In the genomic region with DNA sequence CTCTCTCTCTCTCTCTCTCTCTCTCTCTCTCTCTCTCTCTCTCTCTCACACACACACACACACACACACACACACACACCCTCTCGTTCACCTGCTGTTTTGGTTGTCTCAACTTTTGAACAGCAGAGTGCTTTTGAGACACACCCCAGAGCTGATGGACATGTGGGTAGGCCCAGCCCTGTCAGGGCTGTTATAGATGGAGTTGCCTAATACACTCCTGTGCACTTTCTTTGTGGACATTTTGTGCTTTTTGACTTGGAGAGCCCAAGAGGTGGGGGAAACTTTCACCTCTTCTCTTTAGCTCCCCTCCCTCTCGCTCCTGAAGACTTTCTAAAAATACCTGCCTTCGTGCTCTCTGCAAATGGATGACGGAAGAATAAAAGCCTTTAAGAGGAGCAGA, we compare ENCODE assay signal across 25 mouse cellular contexts. TPM values are rescaled to one million over a fixed set of nuclear protein-coding genes. Genes with fewer than 3 reads are reported as not detected.
A peak's percentile ranks its signal among the peaks of the same experiment; 100 is the strongest.
DNase-seq lines count a peak whose midpoint lies in the region; ATAC-seq lines count a peak whose summit lies in the region.
"Had no signal": no experiment of that assay in that cellular context is flagged by ENCODE, and none has a peak within 500 bp of the region (broad histone marks: within the 10 kb centered on the region; RNA-seq: fewer than 3 reads in every experiment).

No protein-coding gene starts in this region.

- H3K9ac ChIP-seq in heart, embryonic 11.5 days (ENCODE audit: low read depth, low read length) = no peak overlapping the region
- H3K9ac ChIP-seq in midbrain, embryonic 16.5 days (ENCODE audit: low read depth, low read length) = no peak overlapping the region
- H3K9ac ChIP-seq in midbrain, embryonic 15.5 days = no peak overlapping the region
- H3K9ac ChIP-seq: hindbrain, embryonic 12.5 days; hindbrain, embryonic 15.5 days had no signal

- no peaks in the 10 kb centered on the region for H3K4me1 ChIP-seq in heart, embryonic 11.5 days (ENCODE audit: control insufficient read depth, insufficient read depth, low read length)
- H3K4me1 ChIP-seq in midbrain, embryonic 16.5 days (ENCODE audit: control insufficient read depth, insufficient read depth, low read length) = peaks cover 22% of the 10 kb centered on the region
- peaks cover 31% of the 10 kb centered on the region for H3K4me1 ChIP-seq in midbrain, embryonic 15.5 days
- H3K4me1 ChIP-seq: heart, embryonic 10.5 days had no signal

- no peak overlapping the region for H3K27ac ChIP-seq in heart, embryonic 11.5 days (ENCODE audit: low read depth, low read length)
- H3K27ac ChIP-seq in midbrain, embryonic 16.5 days (ENCODE audit: low read length) = peak overlapping the region; percentile 13; the same call in 1 of the 2 replicates
- no peak overlapping the region for H3K27ac ChIP-seq in midbrain, embryonic 15.5 days
- H3K27ac ChIP-seq: heart, adult 2 months; heart, embryonic 10.5 days; hindbrain, embryonic 12.5 days; hindbrain, embryonic 15.5 days had no signal

- peak; percentile 58 for DNase-seq in heart, adult 11 months
- DNase-seq in lung, postnatal 25 days (ENCODE audit: low spot score) = peak; percentile 5
- DNase-seq in lung, postnatal 4 days = no peak
- DNase-seq: adrenal gland, postnatal 10 days; adrenal gland, postnatal 36 days; B cell, adult 2 months; cerebellum, adult 18-20 months; cerebellum, adult 9-10 months; cerebellum, postnatal 14 days; gastrocnemius, postnatal 25 days; heart, adult 2 months had no signal

- ATAC-seq in heart, embryonic 11.5 days (replicated peaks; ENCODE audit: insufficient number of reproducible peaks, low FRiP score, low TSS enrichment) = no peak
- ATAC-seq in midbrain, embryonic 16.5 days = no peak
- ATAC-seq in midbrain, embryonic 15.5 days (replicated peaks) = no peak
- ATAC-seq: forebrain, embryonic 14.5 days; Patski had no signal

- no peak overlapping the region for H3K4me2 ChIP-seq in heart, embryonic 11.5 days
- H3K4me2 ChIP-seq in midbrain, embryonic 16.5 days (ENCODE audit: low read length) = no peak overlapping the region
- H3K4me2 ChIP-seq in midbrain, embryonic 15.5 days = no peak overlapping the region
- H3K4me2 ChIP-seq: hindbrain, embryonic 12.5 days; hindbrain, embryonic 15.5 days had no signal

- no peaks in the 10 kb centered on the region for H3K36me3 ChIP-seq in heart, embryonic 11.5 days (ENCODE audit: control insufficient read depth, insufficient read depth, low read length)
- H3K36me3 ChIP-seq in midbrain, embryonic 16.5 days (ENCODE audit: control insufficient read depth, insufficient read depth, low read length) = no peaks in the 10 kb centered on the region
- H3K36me3 ChIP-seq in midbrain, embryonic 15.5 days (replicated peaks) = no peaks in the 10 kb centered on the region
- H3K36me3 ChIP-seq: forebrain, embryonic 10.5 days; G1E; heart, embryonic 10.5 days; hindbrain, embryonic 12.5 days; hindbrain, embryonic 15.5 days had no signal

- no peaks in the 10 kb centered on the region for H3K27me3 ChIP-seq in heart, embryonic 11.5 days (ENCODE audit: control insufficient read depth, insufficient read depth, low read length)
- H3K27me3 ChIP-seq in midbrain, embryonic 16.5 days (ENCODE audit: control insufficient read depth, insufficient read depth, low read depth, low read length) = no peaks in the 10 kb centered on the region
- H3K27me3 ChIP-seq in midbrain, embryonic 15.5 days (replicated peaks) = no peaks in the 10 kb centered on the region
- H3K27me3 ChIP-seq: hindbrain, embryonic 15.5 days had no signal

- 58% methylated on average over 4 of the region's 4 CpGs for WGBS in heart, embryonic 11.5 days (ENCODE audit: insufficient replicate concordance)
- WGBS in midbrain, embryonic 16.5 days = 83% methylated on average over 4 of the region's 4 CpGs
- 75% methylated on average over 4 of the region's 4 CpGs for whole genome bisulfite sequencing in midbrain, embryonic 15.5 days

- no peak overlapping the region for H3K4me3 ChIP-seq in heart, embryonic 11.5 days (ENCODE audit: low read depth, low read length)
- no peak overlapping the region for H3K4me3 ChIP-seq in midbrain, embryonic 16.5 days (ENCODE audit: low read depth, low read length)
- no peak overlapping the region for H3K4me3 ChIP-seq in midbrain, embryonic 15.5 days
- H3K4me3 ChIP-seq: forebrain, embryonic 10.5 days; heart, adult 2 months; heart, embryonic 10.5 days; hindbrain, embryonic 12.5 days; hindbrain, embryonic 15.5 days had no signal

- H3K9me3 ChIP-seq in heart, embryonic 11.5 days (replicated peaks; ENCODE audit: control insufficient read depth, low read length) = no peaks in the 10 kb centered on the region
- no peaks in the 10 kb centered on the region for H3K9me3 ChIP-seq in midbrain, embryonic 16.5 days (replicated peaks; ENCODE audit: control insufficient read depth, low read length, poor library complexity, severe bottlenecking)
- no peaks in the 10 kb centered on the region for H3K9me3 ChIP-seq in midbrain, embryonic 15.5 days
- H3K9me3 ChIP-seq: heart, embryonic 10.5 days; hindbrain, embryonic 12.5 days; hindbrain, embryonic 15.5 days had no signal

RNA-seq across cellular contexts. Expression of gene Tox2, which starts 55.5 kb away (rescaled TPM):
- 1.8 and 1.9 TPM in 2 replicates for polyA plus RNA-seq in heart, embryonic 11.5 days (2014; fragmentation: Nextera tagmentation; extraction: Ambion mirVana)
- polyA plus RNA-seq in midbrain, embryonic 16.5 days (2015; fragmentation: Nextera tagmentation; extraction: Ambion mirVana) = 54.5 and 55.3 TPM in 2 replicates
- 47.4 and 55.1 TPM in 2 replicates for polyA plus RNA-seq in midbrain, embryonic 15.5 days (2015; fragmentation: Nextera tagmentation; extraction: Ambion mirVana)
- polyA plus RNA-seq: G1E, Patski had no signal

RNA-seq across cellular contexts. Expression of gene Gtsf1l, which starts 59.7 kb away (rescaled TPM):
- not detected in 2 replicates for polyA plus RNA-seq in heart, embryonic 11.5 days (2014; fragmentation: Nextera tagmentation; extraction: Ambion mirVana)
- not detected in 2 replicates for polyA plus RNA-seq in midbrain, embryonic 16.5 days (2015; fragmentation: Nextera tagmentation; extraction: Ambion mirVana)
- polyA plus RNA-seq in midbrain, embryonic 15.5 days (2015; fragmentation: Nextera tagmentation; extraction: Ambion mirVana) = not detected in 2 replicates
- polyA plus RNA-seq: embryonic facial prominence, embryonic 11.5 days; embryonic facial prominence, embryonic 14.5 days; forebrain, embryonic 10.5 days; G1E; heart, embryonic 10.5 days; heart, embryonic 14.5 days; heart, postnatal 0 days; hindbrain, embryonic 12.5 days; hindbrain, embryonic 15.5 days; Patski had no signal

Comparison
In these comparisons a context has a peak if more than half of its experiments do, and no peak if none do; other contexts are left out.
1. DNase-seq: peak in heart, adult 11 months (single experiment) and lung, postnatal 25 days (single experiment); none in lung, postnatal 4 days (0 of 2).
2. RNA of gene Tox2, which starts 55.5 kb away (polyA plus RNA-seq): 47.4 to 55.1 TPM in midbrain, embryonic 15.5 days and 54.5 to 55.3 TPM in midbrain, embryonic 16.5 days; 1.8 to 1.9 TPM in heart, embryonic 11.5 days; every median in the first group is over 10 times any median in the second.